Mouse (Mus musculus) adrenal gland, adult 18-20 months (tissue): Measurements from ENCODE around the gene Fbxo11. TPM values are rescaled to one million over a fixed set of nuclear protein-coding genes. Genes with fewer than 3 reads are reported as not detected.

Experiments
- DNase-seq, 2 experiments: peaks; one replicate each; pipeline ENCODE4 v3.0.0; 2021 to 2022; ENCODE audit warnings: low spot score in 2 of 2
- total RNA-seq, 2 experiments: library from RNA; stranded (reverse); gene quantifications; 1 replicate in 1 of 2; 2 replicates in 1 of 2; pipeline ENCODE4 v1.2.3; 2021

The Fbxo11 gene
- total RNA-seq, 2 experiments from 2014 or later = 53.0 to 69.0 TPM

GRCm38 (mm10) chr17:88068024-88068719, 3.1 kb upstream of the Fbxo11 start:
- no peak for DNase-seq

- no peak for DNase-seq
Observed at GRCm38 (mm10) chr17:88067202-88067901, 2.3 kb upstream of the Fbxo11 start.

GRCm38 (mm10) chr17:88066799-88067198, 1.7 kb upstream of the Fbxo11 start:
- DNase-seq = no peak

DNA sequence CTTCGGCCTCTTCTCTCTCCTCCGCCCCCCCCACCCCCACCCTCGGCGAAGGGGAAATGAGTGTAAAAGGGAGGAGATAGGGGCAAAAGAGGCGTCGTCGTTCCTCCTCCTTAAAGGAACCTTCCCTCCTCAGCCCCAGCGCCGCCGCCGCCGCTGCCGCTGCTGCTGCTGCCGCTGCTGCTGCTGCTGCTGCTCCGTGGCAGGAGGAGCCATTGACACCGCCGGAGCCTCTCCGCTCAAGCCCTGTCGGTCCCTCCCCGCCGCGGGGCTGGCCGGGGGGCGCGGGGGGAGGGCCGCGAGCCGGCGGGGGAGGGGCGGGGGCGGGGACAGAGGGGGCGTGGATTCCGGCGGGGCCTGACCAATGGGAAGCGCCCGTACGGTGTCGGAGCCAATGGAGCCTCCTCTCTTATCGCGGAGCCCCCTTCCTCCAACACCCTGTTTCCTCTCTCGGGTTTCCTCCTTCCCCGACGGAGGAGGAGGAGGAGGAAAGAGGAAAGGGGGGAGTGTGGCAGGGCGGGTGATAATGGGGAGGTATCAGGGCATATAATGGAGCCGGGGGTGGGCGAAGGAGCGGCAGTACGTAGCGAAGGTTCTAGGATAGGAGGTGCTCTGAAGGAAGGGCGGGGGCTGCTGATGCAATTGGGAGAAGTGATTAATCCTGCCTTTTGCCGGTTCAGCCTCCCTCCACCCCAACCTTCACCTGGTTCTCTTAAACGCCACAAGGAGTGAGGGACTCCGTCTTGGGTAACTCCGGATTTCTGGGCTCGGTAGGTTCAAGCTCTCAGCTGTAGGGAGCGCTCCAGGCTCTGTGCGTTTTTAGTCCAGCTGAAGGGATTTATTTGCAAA, 933 bp upstream of the Fbxo11 start:
- DNase-seq = peak; percentile 86 to 91

GRCm38 (mm10) chr17:88064347-88065030, 602 bp downstream of the Fbxo11 start:
- DNase-seq = peak; percentile 54 to 66

DNA sequence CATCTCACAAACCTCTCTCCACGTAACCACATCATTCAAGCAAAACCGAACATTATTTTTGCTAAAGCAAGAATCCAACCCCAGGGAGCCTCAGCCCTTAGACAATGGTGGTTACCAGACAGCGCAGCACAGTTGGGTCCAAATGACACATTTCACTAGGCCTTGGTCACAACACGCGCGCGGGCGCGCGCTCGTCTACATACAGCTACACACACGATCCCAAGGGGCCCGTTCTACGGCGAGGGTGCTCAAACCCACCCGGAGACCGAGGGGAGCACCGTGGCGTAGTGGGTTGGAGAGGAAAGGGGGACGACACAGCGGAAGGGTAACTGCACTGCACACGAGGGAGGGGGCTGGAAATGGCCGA, 1.1 kb downstream of the Fbxo11 start:
- DNase-seq = peak; percentile 57 to 60

DNA sequence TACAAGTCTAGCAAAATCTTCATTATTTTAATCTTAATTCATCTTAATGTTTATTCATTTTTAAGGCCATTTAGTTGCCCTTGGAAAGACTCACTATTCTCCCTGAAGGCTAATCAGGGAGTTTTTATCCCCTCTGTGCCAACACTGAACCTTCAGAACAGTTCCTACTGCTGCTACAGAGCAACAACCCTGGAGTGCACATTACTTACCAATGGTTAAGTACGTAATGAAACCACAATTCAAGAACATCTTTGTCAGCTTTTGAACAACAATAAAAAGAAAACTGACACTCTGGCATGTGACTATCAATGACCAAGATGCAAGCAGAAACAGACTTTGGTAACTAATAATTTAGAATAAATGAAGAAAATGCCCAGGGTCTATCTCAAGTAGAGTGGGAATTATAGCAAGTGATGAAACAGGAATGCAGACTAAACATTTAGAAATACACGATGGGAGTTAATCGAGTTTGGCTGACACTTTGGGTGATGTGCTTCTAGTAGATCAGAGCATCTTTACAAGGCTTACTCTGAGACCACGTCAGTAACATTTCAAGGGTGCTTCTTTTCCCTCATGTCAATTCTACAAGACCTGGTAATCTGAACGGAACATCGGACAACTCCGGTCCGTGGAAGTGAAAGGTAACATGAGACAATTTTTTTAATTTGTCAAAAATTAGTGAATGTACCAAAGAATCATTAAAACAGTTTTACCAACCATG, 2.1 kb downstream of the Fbxo11 start:
- DNase-seq = no peak

GRCm38 (mm10) chr17:88061942-88062341, 3.1 kb downstream of the Fbxo11 start:
- no peak for DNase-seq

- DNase-seq = no peak
Observed at GRCm38 (mm10) chr17:88058280-88058679, 6.8 kb downstream of the Fbxo11 start.

DNA sequence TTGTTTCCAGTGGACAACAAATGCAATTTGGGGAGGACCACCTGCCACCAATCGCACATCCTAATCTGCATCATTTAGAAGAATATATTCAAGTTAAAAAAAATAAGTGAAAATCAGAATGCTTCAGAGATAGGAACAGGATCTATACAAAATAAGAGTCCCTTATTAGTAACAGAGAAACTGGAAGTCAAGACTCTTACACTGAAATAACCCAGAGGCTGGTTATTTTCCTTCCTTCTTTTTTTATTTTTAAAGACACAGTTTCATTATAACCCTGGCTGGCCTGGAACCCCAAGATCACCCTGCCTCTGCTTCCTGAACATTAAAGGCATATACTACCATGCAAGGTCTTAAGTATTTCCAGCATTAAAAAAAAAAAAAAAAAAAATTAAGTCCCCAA, 7.2 kb downstream of the Fbxo11 start:
- no peak for DNase-seq

GRCm38 (mm10) chr17:88051679-88052078, 13.4 kb downstream of the Fbxo11 start:
- DNase-seq = no peak

DNA sequence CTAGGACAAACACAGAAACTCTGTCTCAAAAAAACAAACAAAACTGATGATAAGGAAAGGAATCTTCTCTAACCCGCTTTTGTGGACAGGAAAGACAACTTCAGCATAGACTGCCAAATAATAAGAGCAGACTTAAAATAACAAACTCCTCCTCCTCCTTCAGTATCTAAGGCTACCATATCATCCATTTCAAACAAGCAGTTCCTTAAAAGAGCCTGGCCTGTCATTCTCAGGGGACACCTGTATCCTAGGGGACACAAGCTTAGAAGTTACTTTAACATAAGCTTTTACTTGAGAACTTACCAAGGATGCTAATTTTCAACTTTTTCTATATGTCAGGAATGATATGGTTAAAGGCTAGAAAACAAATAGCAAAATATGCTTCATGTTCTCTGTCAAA, 14.2 kb downstream of the Fbxo11 start:
- no peak for DNase-seq

- no peak for DNase-seq
Observed at GRCm38 (mm10) chr17:88050318-88050717, 14.8 kb downstream of the Fbxo11 start.

GRCm38 (mm10) chr17:88042099-88043086, 22.7 kb downstream of the Fbxo11 start:
- DNase-seq = no peak

- DNase-seq = no peak
Observed at GRCm38 (mm10) chr17:88040810-88041209, 24.3 kb downstream of the Fbxo11 start.

GRCm38 (mm10) chr17:88034418-88034817, 30.7 kb downstream of the Fbxo11 start:
- DNase-seq = no peak

- no peak for DNase-seq
Observed at GRCm38 (mm10) chr17:88031755-88032154, 33.3 kb downstream of the Fbxo11 start.

- DNase-seq = no peak
Observed at GRCm38 (mm10) chr17:88029194-88029970, 35.7 kb downstream of the Fbxo11 start.

- DNase-seq = peak; percentile 31 to 38
Observed at GRCm38 (mm10) chr17:88025227-88025626, 39.9 kb downstream of the Fbxo11 start.
